In the genomic region with DNA sequence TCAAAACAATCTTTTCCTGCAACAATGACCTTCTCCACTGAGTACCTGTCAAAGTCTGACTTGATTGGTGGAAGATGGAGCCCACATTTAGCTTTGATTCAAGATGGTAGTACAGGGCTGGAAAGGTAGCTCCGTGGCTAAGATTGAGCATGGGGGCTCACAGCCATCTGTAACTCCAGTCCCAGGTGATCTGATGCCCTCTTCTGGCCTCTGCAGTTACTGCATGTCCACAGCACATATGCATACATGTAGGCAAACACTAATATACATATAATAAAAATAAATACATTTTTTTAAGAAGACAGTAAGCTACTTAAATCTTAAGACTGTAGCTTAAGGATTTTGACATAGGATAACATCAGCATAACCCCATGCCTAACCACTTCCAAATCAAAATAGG, we compare ENCODE assay signal across 15 mouse cellular contexts.
DNase-seq lines count a peak whose midpoint lies in the region; ATAC-seq and TF ChIP-seq lines count a peak whose summit lies in the region.
"Had no signal": no experiment of that assay in that cellular context is flagged by ENCODE, and none has a peak within 500 bp of the region (broad histone marks: within the 10 kb centered on the region; RNA-seq: fewer than 3 reads in every experiment).

No protein-coding gene starts in this region.

- H3K9me3 ChIP-seq in midbrain, postnatal 0 days (ENCODE audit: low read length) = no peaks in the 10 kb centered on the region
- no peaks in the 10 kb centered on the region for H3K9me3 ChIP-seq in midbrain, embryonic 15.5 days
- no peaks in the 10 kb centered on the region for H3K9me3 ChIP-seq in midbrain, embryonic 14.5 days (ENCODE audit: control insufficient read depth, low read length)
- H3K9me3 ChIP-seq: hindbrain, embryonic 13.5 days; liver, embryonic 13.5 days; neural tube, embryonic 13.5 days had no signal

- H3K9ac ChIP-seq in midbrain, postnatal 0 days (replicated peaks; ENCODE audit: low read length, poor library complexity, severe bottlenecking) = no peak overlapping the region
- H3K9ac ChIP-seq in midbrain, embryonic 15.5 days = no peak overlapping the region
- no peak overlapping the region for H3K9ac ChIP-seq in midbrain, embryonic 14.5 days (replicated peaks; ENCODE audit: low read length)
- H3K9ac ChIP-seq: hindbrain, embryonic 13.5 days; liver, embryonic 13.5 days; neural tube, embryonic 13.5 days had no signal

- TF ChIP-seq CTCF in midbrain, postnatal 0 days (IDR thresholded peaks at IDR 0.05) = peak; percentile 61

- ATAC-seq in midbrain, postnatal 0 days (ENCODE audit: low FRiP score) = no peak
- ATAC-seq in midbrain, embryonic 15.5 days (replicated peaks) = no peak
- ATAC-seq in midbrain, embryonic 14.5 days (ENCODE audit: low FRiP score, low TSS enrichment) = no peak

- WGBS in midbrain, postnatal 0 days = 61% methylated on average over 1 of the region's 1 CpGs
- WGBS in midbrain, embryonic 15.5 days = 51% methylated on average over 1 of the region's 1 CpGs
- 63% methylated on average over 1 of the region's 1 CpGs for WGBS in midbrain, embryonic 14.5 days

- H3K27ac ChIP-seq in midbrain, postnatal 0 days (ENCODE audit: low read depth, low read length) = no peak overlapping the region
- no peak overlapping the region for H3K27ac ChIP-seq in midbrain, embryonic 15.5 days
- H3K27ac ChIP-seq in midbrain, embryonic 14.5 days (replicated peaks; ENCODE audit: low read depth, low read length) = no peak overlapping the region
- H3K27ac ChIP-seq: hindbrain, embryonic 13.5 days; liver, embryonic 13.5 days; neural tube, embryonic 13.5 days had no signal

- H3K4me2 ChIP-seq in midbrain, postnatal 0 days (ENCODE audit: low read depth, low read length, poor library complexity, severe bottlenecking) = no peak overlapping the region
- H3K4me2 ChIP-seq in midbrain, embryonic 15.5 days = no peak overlapping the region
- H3K4me2 ChIP-seq in midbrain, embryonic 14.5 days (ENCODE audit: low read length) = no peak overlapping the region
- H3K4me2 ChIP-seq: heart, embryonic 11.5 days; hindbrain, embryonic 13.5 days; liver, embryonic 13.5 days; midbrain, embryonic 11.5 days; neural tube, embryonic 13.5 days had no signal

- H3K4me3 ChIP-seq in midbrain, postnatal 0 days (ENCODE audit: low read depth, low read length) = no peak overlapping the region
- no peak overlapping the region for H3K4me3 ChIP-seq in midbrain, embryonic 15.5 days
- H3K4me3 ChIP-seq in midbrain, embryonic 14.5 days (replicated peaks; ENCODE audit: low read depth, low read length) = no peak overlapping the region
- H3K4me3 ChIP-seq: hindbrain, embryonic 13.5 days; liver, embryonic 13.5 days; neural tube, embryonic 13.5 days had no signal

- DNase-seq in cerebellum, postnatal 10 days = peak; percentile 73 to 76
- DNase-seq in cerebellum, adult 8-10 months = no peak
- peak; percentile 13 for DNase-seq in kidney, postnatal 14 days
- DNase-seq in kidney, adult 11 months = no peak
- no peak for DNase-seq in midbrain, postnatal 0 days (ENCODE audit: low spot score)
- DNase-seq in cerebellum, postnatal 36 days = peak; percentile 30 to 38
- no peak for DNase-seq in midbrain, embryonic 14.5 days
- DNase-seq: embryo, embryonic 11 days; layer of hippocampus, adult 9-11 months; liver, embryonic 13.5 days had no signal

- H3K36me3 ChIP-seq in midbrain, postnatal 0 days (ENCODE audit: insufficient read depth, low read length) = no peaks in the 10 kb centered on the region
- H3K36me3 ChIP-seq in midbrain, embryonic 15.5 days (replicated peaks) = no peaks in the 10 kb centered on the region
- no peaks in the 10 kb centered on the region for H3K36me3 ChIP-seq in midbrain, embryonic 14.5 days (ENCODE audit: control insufficient read depth, insufficient read depth, low read length)
- H3K36me3 ChIP-seq: hindbrain, embryonic 13.5 days; liver, embryonic 13.5 days; neural tube, embryonic 13.5 days had no signal

- no peaks in the 10 kb centered on the region for H3K27me3 ChIP-seq in midbrain, postnatal 0 days (ENCODE audit: insufficient read depth, low read length)
- H3K27me3 ChIP-seq in midbrain, embryonic 15.5 days (replicated peaks) = no peaks in the 10 kb centered on the region
- no peaks in the 10 kb centered on the region for H3K27me3 ChIP-seq in midbrain, embryonic 14.5 days (ENCODE audit: control insufficient read depth, insufficient read depth, low read length)
- H3K27me3 ChIP-seq: hindbrain, embryonic 13.5 days; liver, embryonic 13.5 days; neural tube, embryonic 13.5 days had no signal

- H3K4me1 ChIP-seq in midbrain, postnatal 0 days (ENCODE audit: insufficient read depth, low read length) = peaks cover 9% of the 10 kb centered on the region; the same call in 1 of the 2 replicates
- peaks cover 14% of the 10 kb centered on the region for H3K4me1 ChIP-seq in midbrain, embryonic 15.5 days
- peaks cover 16% of the 10 kb centered on the region; the same call in 1 of the 2 replicates for H3K4me1 ChIP-seq in midbrain, embryonic 14.5 days (ENCODE audit: control insufficient read depth, insufficient read depth, low read length)
- H3K4me1 ChIP-seq: liver, embryonic 13.5 days had no signal

Comparison
In these comparisons a context has a peak if more than half of its experiments do, and no peak if none do; other contexts are left out.
1. DNase-seq: peak in cerebellum, postnatal 10 days (2 of 2), kidney, postnatal 14 days (single experiment) and cerebellum, postnatal 36 days (2 of 2); none in cerebellum, adult 8-10 months (single experiment), kidney, adult 11 months (single experiment), midbrain, postnatal 0 days (single experiment) and midbrain, embryonic 14.5 days (single experiment).